Mouse (Mus musculus) frontal cortex, adult (tissue): ENCODE data around the gene Dnmt3a.
A peak's percentile ranks its signal among the peaks of the same experiment; 100 is the strongest.

Experiments used
- ATAC-seq: cut with Nextera tagmentation; 2 replicates; pipeline ENCODE4 v1.9.2; 2017; ENCODE audit warnings: mild to moderate bottlenecking, moderate library complexity, mixed read lengths; ENCODE audit not compliant: low TSS enrichment

Dnmt3a gene

DNA sequence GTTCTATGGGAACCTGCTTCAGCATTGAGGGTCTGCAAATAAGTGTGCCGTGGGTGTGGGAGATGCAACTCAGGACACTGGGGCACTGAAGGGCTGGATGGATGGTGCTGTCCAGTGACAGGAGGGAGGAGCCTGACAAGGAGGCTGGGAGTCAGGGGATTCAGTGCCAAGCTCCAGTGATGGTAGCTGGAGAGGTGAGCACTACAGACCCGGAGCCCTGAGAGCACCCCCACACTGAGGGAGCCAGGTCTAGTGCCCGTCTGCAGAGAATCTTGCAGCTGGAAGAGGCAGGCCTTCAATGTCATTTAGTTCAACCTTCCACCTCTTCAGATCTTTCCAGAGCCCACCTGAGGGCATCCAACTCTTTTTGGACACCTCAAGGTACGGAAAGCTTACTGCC, at the start of gene Dnmt3a:
Gene Dnmt3a (plus strand): TSS at position 156 of the 400 bp plus-strand sequence.
- ATAC-seq = no peak

- no peak for ATAC-seq
Measured at GRCm38 (mm10) chr12:3756216-3756615, 49.6 kb upstream of the Dnmt3a start.

GRCm38 (mm10) chr12:3758127-3758526, 47.7 kb upstream of the Dnmt3a start:
- ATAC-seq = no peak

- ATAC-seq = 0 out of 2 replicates have a peak, but pooled peaks have one; percentile 36
Measured at GRCm38 (mm10) chr12:3759419-3759818, 46.4 kb upstream of the Dnmt3a start.

DNA sequence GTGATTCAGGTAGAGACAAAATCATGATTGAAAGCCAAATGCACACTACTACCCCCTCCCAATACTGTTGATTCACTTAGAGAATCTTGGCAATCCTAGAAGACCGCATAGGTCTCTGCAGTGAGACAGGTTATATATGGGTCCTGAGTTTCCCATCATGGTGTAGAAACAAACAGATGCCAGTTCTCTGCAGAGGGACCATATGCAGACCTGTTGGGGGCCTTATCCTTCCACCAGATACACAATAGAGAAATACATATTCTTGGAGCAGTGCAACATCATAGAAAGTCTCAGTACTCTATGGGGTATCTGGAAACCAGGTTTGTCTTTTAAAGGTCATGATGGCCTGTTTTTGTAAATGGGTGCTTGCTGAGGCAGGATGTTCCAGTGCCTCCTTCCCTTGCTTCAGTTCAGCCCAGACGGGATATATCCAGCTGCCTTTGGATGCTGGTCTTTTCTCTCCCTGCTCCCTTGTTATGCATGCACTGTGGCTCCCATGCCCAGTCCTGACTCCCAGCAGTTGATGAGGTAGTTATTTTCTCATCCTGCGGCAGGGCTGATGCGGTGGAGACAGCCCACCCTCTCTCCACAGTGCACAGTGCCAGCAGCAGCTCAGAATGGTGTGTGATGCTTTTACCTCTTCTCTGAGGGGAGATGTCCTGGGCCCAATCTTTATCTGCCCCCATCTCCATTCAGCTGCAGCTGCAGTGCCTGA, 44.8 kb upstream of the Dnmt3a start:
- ATAC-seq = peak; percentile 54

DNA sequence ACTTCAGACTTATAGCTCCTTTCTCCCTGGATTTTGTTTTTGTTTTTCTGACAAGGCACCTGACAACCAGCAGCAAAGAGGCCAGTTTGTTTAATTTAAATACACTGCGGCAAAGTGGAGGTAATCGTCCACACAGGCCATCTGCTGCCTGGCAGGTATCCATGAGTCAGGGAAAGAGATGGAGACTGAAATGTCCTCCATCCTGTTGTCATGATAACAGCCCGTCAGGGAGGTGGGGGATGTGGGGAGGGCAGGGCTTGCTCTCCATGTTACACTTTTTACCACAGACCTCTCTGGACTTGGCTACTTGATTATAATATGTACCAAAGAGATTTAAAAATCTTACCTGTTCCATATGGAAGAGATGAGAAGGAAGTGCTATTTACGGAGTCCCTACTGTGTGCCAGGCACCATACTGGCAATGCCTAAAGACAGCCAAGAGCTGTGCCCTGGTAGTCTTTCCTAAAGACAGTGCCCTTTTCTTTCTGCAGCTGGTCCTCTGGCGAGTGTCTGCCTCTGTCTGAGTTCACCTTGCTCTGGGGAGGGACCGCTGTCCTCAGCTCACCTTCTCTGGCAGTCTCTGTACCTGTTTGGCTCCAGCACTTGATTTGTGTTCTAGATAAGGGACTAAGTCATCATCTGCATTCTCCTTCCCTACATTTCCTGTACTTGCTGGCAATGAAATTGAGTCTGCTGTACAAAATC, 44.1 kb upstream of the Dnmt3a start:
- ATAC-seq = no peak

GRCm38 (mm10) chr12:3764191-3764804, 41.5 kb upstream of the Dnmt3a start:
- no peak for ATAC-seq

- no peak for ATAC-seq
Measured at GRCm38 (mm10) chr12:3767360-3767759, 38.4 kb upstream of the Dnmt3a start.

DNA sequence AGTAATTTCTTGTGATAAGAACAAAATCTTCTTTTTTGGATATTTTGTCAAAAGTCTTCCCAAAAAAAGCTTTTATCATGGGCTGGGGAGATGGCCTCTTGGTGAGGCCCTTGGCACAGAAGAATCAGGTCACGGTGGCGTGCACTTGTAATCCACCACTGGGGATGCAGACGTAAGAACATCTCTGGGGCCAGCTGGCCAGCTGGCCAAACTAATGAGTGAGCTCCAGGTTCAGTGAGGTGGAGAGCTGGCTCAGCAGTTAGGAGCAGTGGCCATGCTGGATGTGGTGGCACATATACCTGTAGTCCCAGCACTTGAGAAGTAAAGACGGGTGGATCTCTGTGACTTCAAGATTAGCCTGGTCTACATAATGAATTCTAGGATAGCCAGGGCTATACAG, 37.4 kb upstream of the Dnmt3a start:
- ATAC-seq = no peak

DNA sequence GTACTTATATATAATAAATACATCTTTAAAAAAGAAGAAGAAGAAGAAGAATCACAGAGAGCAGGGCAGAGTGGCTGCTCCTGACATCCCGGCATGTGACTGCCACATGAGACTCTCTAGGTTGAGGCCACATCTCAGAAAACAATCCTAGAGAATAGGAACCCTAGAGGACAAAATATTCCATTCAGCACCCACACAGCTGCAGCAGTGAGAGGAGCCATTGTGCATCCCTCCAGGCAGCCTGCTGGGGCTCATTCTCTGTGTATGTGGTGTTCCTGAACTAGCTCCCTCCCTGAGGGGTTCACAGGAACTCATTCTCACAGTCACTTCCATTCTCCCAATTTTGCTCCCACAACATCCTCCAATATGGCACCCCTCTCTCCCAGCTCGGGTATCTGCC, 35.3 kb upstream of the Dnmt3a start:
- ATAC-seq = peak; percentile 38; the same call in 1 of the 2 replicates

- no peak for ATAC-seq
Measured at GRCm38 (mm10) chr12:3771080-3771479, 34.7 kb upstream of the Dnmt3a start.

DNA sequence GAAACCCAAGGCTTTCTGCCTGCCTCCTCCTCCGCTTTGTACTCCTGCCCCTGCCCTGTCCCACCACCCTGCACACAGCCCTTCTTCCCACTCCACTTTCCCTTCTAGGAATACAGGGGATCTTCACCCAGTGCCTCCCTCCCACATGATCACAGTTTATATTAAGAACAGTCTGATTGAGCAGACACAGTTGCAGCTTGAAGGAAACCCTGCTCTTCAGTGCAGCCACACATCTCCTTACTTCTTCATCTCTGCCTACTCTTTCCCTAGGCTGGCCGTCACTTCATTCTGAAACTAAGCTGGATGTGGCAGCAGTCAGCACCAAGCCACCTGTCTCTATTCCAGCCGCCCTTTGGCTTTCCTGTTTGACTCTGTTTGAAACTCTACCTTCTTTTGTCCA, 32.2 kb upstream of the Dnmt3a start:
- peak; percentile 86 for ATAC-seq

- ATAC-seq = no peak
Measured at GRCm38 (mm10) chr12:3776015-3776414, 29.8 kb upstream of the Dnmt3a start.

DNA sequence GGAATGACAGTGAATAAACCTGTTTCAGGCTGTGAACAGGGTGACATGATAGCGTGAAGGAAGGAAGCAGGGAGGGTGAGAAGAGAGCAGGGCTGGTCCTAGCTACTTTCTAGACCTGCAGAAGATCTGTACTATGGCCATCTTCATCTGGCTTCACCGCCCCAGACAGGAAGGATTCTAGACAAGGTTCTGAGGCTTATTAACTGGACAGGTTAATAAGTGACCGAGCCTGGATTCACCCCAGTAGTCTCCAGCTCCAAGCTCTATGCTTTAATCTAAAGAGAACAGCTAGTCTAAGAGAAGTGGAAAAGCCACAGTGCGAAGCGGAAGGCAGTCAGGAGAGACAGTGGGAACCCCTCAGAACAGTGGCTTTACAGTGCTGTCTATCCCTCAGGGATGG, 28.1 kb upstream of the Dnmt3a start:
- ATAC-seq = no peak

DNA sequence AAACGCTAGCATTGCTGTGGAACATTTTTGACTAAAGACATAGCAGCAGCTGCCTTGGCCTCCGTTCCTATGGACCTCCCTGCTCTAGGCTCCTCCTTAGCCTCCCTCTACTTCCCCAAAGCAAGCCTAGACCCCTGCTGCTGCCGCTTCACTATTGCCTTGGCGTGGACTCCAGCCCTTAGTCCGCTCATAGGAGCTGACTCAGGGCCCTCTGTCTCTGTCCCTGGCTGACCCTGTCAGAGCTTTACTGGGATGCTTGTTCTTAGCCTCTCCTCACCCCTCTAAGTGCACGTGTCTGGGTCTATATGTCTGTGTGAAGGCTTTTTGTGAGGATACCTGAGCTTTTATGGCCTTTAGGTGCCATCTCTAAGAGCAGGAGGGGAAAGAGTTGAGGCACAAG, 27.5 kb upstream of the Dnmt3a start:
- no peak for ATAC-seq

DNA sequence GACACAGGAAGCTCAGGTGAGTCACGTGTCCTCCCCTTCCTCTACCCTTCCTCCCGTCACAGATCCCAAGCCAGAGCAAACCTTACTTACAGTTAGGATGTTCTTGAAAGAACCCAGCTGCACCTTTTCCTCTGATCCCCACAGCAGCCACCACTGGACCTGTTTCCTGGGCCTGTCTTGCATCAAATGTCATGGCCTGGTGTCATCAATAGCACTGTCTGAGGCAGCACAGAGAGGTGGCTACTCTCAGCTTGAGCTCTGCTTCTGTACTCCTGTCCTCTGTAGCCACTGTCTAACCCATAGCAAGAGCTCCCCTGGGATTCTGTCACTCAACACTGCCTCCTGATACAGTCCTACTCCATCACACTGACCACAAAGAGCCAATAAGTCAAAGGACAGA, 26.2 kb upstream of the Dnmt3a start:
- ATAC-seq = no peak

- ATAC-seq = peak; percentile 49
Measured at GRCm38 (mm10) chr12:3780405-3780891, 25.4 kb upstream of the Dnmt3a start.

DNA sequence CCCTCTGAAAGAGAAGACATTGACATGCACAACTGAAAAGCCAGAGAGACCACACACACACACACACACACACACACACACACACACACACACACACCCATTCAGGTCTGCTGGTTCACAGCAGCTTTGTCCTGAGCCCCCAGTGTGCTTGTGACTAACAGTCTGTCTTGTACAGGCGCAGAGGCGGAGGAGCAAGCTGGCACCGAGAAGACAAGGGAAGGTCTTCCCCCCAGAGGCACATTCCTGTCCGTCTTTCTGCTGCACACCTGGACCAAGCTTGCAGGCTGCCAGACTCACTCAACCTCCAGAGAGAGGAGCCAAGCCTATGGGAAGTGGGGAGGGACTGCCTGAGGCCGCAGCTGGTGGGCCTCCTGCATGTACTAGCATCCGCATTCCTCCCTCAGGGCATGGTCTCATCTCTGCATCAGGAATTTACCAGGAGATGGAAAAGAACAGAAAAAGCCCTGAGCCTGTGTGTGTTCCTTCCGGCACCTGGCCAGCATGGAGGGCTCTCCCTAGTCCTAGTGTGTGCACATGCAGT, 24.8 kb upstream of the Dnmt3a start:
- no peak for ATAC-seq

GRCm38 (mm10) chr12:3781482-3781881, 24.3 kb upstream of the Dnmt3a start:
- 0 out of 2 replicates have a peak, but pooled peaks have one; percentile 17 for ATAC-seq

- ATAC-seq = no peak
Measured at GRCm38 (mm10) chr12:3783196-3783825, 22.5 kb upstream of the Dnmt3a start.

DNA sequence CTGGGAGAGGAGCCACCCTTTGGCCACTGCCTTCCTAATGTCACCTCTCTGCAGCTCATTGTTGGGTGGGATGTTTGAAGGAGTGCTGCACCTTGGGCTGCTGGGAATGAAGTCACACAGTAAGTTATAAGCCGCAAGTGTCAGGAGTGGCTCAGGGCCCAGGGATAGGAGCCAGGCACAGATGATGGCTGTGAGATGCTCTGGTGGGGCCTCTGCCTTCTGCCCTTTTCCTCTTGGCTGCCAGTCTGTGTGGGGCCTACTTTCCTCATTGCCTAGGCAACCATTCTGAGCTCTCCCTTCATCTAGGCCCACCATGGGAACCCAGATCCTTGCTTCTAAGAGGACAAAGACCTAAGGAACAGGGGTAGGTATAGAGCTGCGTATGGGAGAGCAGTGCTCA, 21.5 kb upstream of the Dnmt3a start:
- no peak for ATAC-seq

- no peak for ATAC-seq
Measured at GRCm38 (mm10) chr12:3784729-3785128, 21.1 kb upstream of the Dnmt3a start.
